Mouse (Mus musculus) hematopoietic stem cell, adult 5-6 weeks (primary cell): ENCODE measurements around the gene Kti12. TPM values are rescaled to one million over a fixed set of nuclear protein-coding genes. Genes with fewer than 3 reads are reported as not detected.

Experiments
- ATAC-seq, 2 experiments: fragments of 125-278 bp in 1 of 2; replicated peaks in 1 of 2; 2 replicates each; pipeline ENCODE4 v1.8.0; 2016 to 2017; ENCODE audit warnings: inconsistent platforms in 2 of 2, mild to moderate bottlenecking in 2 of 2, moderate number of reproducible peaks in 2 of 2, low read depth in 1 of 2, moderate TSS enrichment in 1 of 2; ENCODE audit not compliant: low FRiP score in 2 of 2, poor library complexity in 2 of 2, severe bottlenecking in 2 of 2, insufficient read depth in 1 of 2, low TSS enrichment in 1 of 2
- total RNA-seq: library from RNA; stranded (forward); fragments of 172-1452, 232-1000 nt; gene quantifications from 2 replicates; pipeline ENCODE4 v1.2.3, GENCODE M21; 2017

Kti12 gene
- total RNA-seq, 1 experiment from 2014 or later: 35.3 TPM

DNA sequence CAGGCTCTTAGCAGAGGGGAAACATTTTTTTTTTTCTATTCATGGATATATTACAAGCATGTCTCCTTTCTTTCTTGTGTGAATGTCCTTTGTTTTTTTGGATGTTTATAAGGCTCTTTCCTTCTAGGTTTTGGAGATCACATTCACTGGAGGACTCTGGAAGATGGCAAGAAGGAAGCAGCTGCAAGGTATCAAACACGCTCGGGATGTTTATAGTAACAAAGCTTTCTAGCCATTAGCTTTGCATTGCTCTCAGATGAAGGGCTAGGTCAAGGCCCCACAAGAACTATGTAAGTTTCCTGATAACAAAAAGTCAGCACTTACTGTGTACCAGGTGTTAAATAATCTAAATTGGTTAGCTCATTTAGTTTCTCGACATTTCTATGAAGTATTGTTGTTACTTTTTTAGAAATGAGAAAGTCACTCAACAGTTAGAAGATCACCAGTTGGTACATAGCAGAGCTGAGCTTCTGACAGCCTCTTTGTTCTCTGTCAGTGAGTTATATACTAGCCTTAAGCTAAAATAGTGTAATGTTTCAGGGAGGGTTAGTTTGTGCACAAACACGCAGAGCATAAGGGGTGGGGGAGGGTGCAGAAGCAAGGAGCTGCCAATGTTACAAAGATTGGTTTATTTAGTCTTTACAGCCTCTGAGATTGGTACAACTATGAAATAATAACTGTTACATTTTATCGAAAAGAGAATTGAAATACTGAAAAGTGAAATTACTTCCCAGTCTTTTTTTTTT lies 1.6 kb upstream of the Kti12 start:
- no peak for ATAC-seq

DNA sequence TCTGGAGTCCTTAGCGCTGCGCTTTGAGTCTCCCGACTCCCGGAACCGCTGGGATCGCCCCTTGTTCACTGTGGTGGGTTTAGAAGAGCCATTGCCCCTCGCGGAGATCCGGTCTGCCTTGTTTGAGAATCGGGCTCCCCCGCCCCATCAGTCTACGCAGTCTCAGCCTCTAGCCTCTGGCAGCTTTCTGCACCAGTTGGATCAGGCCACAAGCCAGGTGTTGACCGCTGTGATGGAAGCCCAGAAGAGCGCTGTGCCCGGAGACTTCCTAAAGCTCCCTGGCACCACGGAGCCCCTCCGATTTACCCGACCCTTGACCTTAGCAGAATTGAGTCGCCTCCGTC lies 892 bp downstream of the Kti12 start, which contains the start of gene A730015C16Rik:
TSS of gene A730015C16Rik (minus strand) at position 115 of the 344 bp plus-strand sequence.
- ATAC-seq: no peak

DNA sequence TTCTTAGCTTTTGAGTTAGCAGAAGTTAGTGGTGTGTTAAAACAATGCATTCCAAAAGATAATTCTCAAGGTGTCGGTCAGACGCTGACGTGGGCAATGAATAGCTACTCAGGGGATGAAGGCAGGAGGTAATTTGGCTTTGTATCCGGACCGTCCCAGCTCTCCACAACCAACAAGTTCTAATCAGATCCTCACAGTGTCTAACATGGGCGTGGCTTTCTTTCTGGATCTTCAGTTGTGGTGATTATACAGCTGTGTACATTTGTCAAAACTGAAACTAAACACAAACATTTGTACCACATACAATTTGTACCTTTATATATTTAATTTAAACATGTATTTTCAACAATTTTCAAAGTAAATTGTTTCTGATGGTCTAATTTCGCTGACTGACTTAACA lies 19.2 kb downstream of the Kti12 start:
- ATAC-seq: no peak

DNA sequence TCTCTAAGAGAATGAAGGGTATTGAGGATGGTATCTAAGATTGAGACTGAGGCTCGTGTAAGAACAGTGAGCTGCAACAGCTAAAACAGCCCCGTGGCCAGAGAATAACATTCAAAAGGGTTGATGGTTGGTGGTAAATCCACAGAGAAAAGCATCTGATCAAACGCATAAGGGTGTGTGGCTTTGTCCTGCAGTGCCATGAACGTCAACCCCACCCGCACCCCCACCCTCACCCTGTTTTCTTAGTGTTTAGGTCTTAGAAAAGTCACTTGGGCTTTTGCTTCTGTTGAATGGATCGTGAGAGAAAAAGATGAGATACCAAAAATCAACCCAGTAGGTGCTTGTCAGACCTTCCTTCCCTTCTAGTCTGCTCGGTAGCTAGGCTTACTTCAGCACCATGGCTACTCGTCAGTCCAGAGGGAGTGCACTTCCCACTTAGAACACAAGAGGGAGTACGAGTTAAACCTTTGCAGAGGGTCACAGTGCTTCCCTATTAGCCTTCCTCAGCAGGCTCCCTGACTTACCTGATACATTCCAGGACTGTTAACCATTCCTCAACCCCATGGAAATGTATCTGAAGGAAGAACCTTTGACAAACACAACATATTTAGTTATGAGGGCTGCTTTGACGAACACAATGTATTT lies 22.3 kb downstream of the Kti12 start:
- ATAC-seq: peak; percentile 83 to 91

DNA sequence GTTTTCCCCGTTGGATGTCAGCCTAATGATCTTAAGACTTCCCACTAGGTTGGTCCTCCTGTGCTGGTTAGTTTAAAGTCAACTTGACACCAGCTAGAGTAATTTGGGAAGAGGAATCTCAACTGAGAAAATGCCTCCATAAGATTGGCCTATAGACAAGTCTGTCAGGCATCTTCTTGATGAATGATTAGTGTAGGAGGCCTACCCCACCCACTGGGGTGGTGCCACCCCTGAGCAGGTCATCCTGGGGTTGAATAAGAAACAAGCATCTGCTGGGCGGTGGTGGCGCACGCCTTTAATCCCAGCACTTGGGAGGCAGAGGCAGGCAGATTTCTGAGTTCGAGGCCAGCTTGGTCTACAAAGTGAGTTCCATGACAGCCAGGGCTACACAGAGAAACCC lies 26.2 kb downstream of the Kti12 start:
- no peak for ATAC-seq

DNA sequence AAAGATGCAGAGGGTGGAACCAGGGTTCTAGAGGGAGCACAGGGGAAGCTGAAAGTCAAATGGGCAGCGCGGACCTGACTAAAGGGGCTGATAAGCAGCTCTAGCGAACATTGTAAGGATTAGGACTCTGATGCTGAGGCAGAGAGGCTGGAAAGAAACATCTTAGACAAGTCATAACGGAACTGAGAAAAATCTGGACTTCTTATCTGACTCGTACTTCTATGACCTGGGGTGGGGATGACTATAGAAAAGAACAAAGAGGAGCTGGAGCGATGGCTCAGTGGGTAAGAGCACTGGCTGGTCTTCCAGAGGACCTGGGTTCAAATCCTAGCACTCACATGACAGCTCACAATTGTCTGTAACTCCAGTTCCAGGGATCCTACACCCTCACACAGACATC lies 30.3 kb downstream of the Kti12 start:
- ATAC-seq: no peak

DNA sequence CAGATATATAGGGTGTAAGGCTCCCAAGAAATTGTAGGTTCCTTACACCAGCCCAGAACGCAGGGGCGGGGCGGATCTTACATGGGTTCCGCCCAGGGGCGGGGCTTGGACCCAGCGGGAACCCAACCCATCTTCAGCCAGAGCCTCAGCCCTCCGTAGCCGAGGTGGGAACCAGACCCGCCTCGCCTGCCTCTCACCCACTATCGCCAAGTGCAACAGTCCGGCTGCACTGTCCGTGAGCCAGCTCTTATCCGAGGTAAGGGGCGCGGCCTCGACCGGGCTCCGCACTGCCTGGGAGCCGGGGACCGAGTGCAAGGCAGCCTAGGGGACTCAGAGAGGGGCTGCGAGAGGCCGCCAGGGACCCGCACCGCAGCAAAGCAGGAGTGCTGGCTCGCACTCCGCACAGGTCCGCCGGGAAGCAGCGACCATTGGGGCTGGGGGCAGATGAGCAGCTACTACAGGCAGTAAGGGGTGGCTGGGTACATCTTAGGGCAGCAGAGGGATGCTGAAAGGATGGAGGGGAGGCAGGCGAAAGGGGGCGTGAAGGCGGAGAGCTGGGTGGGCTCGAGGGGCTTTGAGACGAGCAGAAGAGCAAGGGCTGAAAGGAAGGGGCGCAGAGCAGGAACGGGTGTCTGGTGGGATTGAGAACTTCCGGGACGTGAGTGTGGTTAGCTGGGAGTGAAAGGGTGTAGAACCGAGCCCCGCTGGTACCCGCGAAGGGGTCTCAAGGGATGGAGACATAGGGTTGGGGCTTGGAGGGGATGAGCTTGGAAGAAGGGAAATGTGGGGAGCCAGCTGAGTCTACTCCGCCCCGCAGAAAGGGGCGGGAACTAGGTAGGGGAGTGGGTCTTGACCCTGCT lies 31.6 kb downstream of the Kti12 start, which contains the start of gene Rab3b:
TSS of gene Rab3b (plus strand) at position 101 of the 860 bp plus-strand sequence.
- peak; percentile 86 to 92 for ATAC-seq

DNA sequence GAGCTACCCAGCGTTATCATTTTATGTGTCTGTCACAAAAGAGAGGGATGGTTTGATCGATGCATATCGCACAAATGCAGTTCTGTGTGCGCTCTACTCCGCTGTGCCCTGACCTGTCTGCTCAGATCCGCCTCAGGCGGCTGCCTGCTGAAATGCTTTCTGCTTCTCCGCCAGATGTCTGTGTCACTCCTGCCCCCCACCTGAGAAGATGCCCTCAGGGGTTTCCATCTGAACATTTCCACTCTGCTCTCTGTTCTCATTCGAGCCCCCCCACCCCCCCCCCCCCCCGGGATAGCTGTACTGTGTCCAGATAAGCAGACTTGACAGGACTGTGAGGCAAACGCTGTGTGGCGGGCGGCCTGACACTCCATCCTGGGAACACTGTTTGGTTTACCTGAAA lies 36.2 kb downstream of the Kti12 start:
- no peak for ATAC-seq

DNA sequence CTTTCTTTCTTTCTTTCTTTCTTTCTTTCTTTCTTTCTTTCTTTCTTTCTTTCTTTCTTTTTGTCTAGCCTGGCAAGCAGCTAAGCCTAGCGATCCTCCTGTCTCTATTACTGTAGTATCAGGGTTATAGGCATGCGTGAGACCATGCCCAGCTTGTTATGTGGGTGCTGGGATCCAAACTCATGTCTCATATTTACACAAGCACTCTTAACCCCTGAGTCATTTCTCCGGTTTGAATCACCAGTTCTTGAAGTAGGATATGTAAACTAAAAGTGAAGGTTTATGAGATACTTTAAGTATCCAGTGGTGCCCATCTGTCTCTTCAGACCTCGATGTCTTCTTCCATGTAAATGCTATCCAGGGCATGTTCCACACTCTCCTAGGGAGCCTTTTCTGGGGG lies 39.9 kb downstream of the Kti12 start:
- no peak for ATAC-seq

DNA sequence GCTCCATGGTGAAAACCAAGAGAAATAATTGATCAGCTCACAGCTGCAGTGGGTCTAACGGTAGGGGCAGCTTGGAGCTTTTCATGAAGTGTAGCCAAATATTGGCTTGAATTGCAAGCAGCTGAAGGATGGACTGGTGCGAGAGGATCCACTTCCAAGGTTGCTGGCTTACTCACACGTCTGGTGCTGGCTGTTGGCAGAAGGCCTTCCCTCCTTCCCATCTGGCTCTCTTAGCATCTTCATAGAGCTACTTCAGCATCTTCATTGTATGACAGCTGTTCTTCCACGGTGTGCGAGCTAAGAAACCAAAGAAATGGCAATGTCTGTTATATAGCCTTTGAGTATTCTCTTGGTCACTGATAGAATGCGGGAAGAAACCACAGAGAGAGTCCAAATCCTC lies 43.3 kb downstream of the Kti12 start:
- ATAC-seq: no peak

Other genes starting within 250 kb of the Kti12 start
- gene Cc2d1b, start 227.8 kb upstream of the Kti12 start, total RNA-seq: 40.4 and 46.0 TPM in 2 replicates
- not detected in 2 replicates for gene 3110021N24Rik, start 128.1 kb upstream of the Kti12 start, total RNA-seq
- gene Zfyve9, start 67.0 kb upstream of the Kti12 start, total RNA-seq: 1.9 and 3.2 TPM in 2 replicates
- gene Btf3l4, start 14.2 kb upstream of the Kti12 start, total RNA-seq: 86.5 and 89.5 TPM in 2 replicates
- 60.1 and 72.5 TPM in 2 replicates for gene Txndc12, start 13.2 kb upstream of the Kti12 start, total RNA-seq
- gene A730015C16Rik, start 834 bp downstream of the Kti12 start, total RNA-seq: 0.38 and 2.0 TPM in 2 replicates
- gene Rab3b, start 31.3 kb downstream of the Kti12 start, total RNA-seq: not detected in 2 replicates
- gene Nrd1, start 152.9 kb downstream of the Kti12 start, total RNA-seq: 69.7 and 153 TPM in 2 replicates